Mouse (Mus musculus): ENCODE data around the gene Khsrp. TPM values are rescaled to one million over a fixed set of nuclear protein-coding genes. Genes with fewer than 3 reads are reported as not detected.

Gene Khsrp
- 20.2 and 25.5 TPM in 2 replicates for polyA plus RNA-seq (2012; rRNA removed)

DNA sequence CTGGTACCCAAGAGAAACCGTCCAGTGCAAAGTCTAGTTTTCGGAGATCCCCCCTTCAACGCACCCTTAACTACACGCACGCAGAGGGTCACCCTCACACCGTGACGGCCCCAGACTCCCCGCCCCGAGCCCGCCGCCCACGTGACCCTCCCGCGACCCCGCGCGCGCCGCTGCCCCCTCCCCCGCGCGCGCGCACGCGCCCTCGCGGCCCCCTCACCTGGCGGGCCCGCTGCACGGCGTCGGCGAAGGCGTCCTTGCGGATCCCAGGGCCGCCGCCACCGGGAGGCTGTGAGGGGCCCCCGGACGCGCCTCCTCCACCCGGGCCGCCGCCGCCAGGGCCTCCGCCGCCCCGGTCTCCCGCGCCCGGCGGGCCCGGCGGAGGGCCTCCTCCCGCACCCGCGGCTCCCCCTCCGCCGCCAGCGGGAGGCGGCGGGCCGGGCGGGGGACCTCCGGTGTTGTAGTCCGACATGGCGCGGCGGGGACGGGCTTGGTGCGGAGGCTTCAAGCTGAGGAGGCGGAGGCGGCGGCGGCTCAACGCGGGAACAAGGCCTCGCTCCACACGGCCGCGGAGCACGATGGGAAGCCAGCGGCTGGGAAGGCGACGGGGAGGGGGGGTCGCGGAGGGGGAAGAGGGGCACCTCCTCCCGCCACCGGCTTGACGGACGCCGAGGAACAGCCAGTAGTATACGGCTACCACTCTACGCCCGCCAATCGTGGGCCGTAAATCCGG, at the start of gene Khsrp:
Gene Khsrp (minus strand): TSS at position 592 of the 730 bp plus-strand sequence.

DNA sequence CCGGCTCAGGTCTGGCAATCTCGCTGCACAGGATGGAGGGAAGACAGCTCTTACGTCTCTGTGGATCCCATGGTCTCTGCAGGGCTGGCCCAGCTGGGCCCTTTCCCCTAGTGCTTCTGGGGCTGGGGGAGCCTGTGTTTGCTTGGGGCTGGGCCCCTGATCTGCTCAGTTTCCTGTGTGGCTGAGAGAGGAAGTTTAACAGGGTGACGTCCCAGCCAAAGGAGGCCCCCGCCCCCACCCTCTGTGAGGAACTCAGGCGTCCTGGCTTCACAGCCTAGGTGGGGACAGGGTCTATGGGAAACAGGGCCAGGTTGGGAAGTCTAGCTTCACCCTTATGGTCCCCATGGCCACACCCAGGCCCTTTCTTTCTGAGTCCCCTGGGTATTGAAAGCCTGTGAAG, 47.0 kb upstream of the Khsrp start, which contains the start of gene Dennd1c:
Gene Dennd1c (minus strand): TSS at position 179 of the 400 bp plus-strand sequence.

DNA sequence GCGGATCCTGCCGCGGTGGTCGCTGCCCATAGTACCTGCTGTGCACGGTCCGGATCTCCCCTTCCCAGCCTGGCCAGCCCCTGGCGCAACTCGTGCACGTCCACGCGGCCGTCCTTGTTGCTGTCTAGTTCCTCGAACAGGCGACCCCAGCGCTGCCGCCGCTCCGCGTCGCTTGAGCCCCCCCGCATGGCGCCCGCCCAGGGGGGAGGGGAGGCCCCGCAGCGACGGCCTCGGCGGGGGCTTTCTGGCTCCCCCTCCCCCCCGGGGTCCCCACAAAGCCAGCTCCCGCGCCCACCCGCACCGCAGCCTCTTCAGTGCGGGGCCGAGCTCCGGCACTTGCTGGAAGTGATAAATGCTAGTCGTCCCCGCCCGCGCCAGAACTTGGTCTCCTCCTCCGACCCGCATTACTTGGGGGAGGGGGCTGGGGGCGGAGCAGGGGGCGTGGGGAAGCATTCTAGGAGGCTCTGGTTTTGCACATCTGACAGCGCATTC, 28.2 kb upstream of the Khsrp start, which contains the start of gene Slc25a23:
Gene Slc25a23 (minus strand): TSS at position 378 of the 492 bp plus-strand sequence.

DNA sequence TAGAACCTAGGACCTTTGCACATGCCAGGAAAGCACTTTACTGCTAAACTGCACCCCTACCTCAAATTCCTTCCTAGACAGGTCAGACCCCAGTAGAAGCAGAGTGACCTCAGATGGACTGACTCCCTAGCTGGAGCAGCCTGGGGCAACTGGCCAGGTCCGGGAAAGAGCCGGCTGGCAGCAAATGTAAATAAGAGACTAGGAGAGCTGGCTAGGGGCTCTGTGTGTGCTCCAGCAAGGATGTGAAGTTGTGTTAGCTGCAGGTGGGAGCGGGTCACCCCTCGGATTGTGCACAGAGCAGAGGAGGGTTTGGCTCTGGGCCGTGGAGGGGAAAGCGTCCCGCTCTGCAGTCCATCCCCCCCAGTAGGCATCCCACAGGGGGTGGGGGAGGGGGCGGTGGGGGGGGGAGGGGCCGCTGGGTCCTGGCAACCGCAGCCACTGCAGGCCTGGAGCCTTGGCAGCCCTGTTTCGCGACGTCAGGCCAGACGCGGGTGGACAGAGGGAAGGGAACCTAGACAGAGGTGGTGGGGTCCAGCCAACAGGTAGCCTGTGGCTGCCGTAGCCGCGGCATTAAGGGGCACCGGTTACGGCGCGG, 27.7 kb upstream of the Khsrp start, which contains the start of gene Crb3:
Gene Crb3 (plus strand): TSS at position 215 of the 595 bp plus-strand sequence.

DNA sequence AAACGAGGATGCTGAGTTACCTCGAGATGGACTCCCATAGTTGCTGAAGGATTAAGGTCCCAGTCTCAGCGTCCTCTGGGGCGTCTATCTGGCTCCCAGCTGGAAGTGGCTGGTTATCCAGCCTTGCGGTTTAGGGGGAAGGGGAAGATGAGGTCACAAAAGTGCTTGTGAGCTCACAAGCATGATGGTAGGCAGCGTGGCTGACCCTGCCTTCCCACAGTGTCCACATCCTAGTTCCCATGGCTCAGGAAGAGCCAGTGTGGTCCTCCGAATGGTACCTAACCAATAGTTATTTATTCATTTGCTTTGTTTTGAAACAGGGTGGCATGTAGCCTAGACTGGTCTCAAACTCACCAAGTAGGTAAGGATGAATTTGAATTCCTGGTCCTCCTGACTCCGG, 10.2 kb upstream of the Khsrp start, which contains the start of gene Slc25a41:
Gene Slc25a41 (minus strand): TSS at position 101 of the 400 bp plus-strand sequence.

DNA sequence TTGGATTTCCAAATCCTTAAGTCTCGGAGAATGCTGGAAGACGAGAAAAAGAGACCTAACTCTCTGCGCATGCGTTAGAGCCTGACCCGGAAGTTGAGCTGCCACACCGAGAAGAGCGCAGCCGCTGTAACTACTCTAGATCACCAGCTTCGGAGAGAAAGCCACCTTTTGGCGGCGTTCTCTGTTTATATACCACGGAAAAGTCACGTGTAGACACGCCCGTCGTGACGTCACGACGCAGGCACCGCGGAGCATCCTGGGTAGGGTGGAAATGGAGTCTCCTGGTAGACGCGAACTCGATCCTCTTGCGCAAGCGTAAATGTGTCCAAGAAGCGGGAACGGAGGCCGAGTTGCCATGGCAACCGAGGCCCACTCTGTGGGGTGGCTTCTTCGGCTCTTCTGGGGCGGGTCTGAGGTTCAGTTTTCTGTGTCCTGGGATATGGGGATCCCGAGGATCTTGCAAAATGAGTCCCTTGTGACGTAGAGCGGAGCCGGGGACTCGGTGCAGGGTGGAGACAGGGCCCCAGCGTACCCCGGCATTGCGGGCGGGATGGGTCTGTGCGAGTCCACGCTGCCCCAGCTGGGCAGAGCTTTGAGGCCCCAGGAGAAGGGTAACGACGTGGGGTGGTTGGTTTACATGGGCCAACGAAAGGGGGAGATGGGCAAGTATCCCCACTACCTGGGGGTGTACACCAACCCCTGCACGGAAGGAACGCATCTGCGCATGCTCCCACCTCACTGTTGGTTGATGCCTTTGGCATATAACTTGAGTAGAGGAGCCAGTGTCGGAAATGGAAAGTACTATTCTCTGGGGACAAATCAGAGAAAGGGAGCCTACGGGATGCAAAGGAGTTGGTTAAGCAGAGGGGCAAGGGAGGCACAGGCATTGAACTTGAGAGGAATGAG, 19.8 kb downstream of the Khsrp start, which contains the start of the genes Gtf2f1 and Gm17949:
Gene Gtf2f1 (minus strand): TSS at position 53 of the 906 bp plus-strand sequence.
Gene Gm17949 (plus strand): TSS at position 234 of the 906 bp plus-strand sequence.

DNA sequence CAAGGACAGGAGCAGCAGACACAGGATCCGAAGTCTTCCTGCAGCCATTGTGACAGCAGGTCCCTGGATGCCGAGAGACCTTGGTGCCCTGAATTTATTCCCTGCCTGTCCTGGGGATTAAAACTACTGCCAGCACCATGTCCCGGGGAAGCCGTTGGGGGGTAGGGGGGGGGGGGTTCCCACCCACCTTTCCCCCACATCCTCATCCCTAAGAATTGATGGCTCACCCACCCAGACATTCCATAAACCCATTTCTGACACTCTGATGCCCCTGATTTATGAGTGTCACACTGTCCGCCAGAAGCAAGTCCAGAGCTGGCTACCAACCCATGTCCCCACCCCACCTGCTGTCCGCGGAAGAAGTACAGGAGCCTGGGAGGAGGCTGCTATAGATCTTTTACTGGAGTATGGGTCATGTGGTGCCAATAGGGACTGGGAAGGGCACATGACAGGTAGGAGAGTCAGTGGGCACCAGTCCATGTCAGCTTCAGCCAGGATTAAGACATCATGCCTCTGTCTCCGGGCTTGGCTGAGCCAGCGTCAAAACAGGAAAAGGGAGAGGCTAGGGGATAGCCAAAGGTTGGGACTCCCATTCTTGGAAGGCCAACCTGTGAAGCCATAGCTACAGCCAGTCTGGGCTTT, 31.2 kb downstream of the Khsrp start, which contains the start of gene Pspn:
Gene Pspn (minus strand): TSS at position 51 of the 642 bp plus-strand sequence.

DNA sequence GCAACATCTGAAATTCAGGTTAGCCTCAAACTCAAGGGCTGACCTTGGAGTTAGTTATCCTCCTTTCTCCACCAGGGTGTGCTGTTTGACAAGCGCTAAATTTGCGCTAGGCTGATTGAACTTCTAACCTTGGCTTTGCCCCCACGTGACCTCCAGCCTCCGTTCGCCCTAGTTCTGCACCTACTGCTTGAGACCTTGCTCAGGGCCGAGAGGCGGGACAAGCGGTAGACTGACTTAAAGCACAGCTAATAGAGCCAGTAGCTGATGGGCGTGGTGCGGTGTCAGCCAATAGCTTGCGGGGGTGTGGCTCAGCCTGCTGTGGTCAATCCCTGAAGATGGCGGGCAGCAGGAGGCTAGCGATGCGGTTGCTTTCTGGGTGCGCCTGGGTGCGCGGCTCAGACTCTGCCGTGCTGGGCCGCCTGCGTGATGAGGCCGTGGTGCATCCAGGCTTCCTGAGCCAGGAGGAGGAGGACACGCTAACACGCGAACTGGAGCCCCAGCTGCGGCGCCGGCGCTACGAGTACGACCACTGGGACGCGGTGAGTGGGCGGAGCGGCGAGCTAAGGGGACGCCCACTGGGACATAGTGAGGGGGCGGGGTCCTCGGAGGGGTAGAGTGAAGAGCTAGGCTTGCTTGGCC, 34.2 kb downstream of the Khsrp start, which contains the start of gene Alkbh7:
Gene Alkbh7 (plus strand): TSS at position 311 of the 639 bp plus-strand sequence.

DNA sequence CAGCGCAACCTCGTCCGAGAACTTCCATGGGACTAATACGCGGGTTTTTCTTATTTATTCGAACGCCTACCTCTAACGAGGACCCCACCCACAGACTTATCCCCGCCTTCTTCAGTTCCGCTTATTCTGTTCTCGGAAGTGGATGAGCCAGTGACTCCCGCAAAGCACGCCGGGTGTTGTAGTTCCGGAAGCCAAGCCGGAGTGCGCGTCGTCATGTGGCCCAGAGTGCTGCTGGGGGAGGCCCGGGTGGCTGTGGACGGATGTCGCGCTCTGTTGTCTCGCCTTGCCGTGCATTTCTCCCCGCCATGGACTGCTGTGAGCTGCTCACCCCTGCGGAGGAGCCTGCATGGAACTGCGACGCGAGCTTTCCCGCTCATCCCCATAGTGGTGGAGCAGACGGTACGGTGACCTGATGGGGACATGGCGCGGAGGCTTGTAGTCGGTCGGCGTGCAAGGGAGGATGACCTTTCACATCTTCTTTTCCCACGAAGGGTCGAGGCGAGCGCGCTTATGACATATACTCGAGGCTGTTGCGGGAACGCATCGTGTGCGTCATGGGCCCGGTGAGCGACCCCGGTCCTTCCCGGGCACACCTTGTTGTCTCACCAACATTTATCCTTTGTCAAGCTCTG, 41.1 kb downstream of the Khsrp start, which contains the start of gene Clpp:
Gene Clpp (plus strand): TSS at position 191 of the 632 bp plus-strand sequence.

DNA sequence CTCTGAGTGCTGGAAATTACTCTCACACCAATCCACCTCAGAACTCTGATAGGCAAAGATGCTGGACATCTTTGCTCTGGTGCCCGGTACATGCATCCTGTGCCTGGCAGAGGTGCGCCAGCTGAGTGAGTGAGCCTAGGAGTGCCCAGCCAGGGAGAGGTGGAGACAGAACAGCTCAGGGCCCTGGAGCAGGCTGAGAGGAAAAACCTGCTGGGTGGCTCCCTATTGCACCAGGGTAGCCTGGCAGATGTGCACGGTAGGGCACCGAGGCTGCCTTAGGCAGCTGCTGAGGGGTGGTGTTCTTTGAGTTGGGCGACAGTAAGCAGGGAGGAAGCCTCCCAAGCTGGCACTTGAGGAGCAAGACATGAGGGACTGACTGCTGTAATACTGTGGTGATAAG, 49.3 kb downstream of the Khsrp start, which contains the start of gene Acer1:
Gene Acer1 (minus strand): TSS at position 114 of the 400 bp plus-strand sequence.

Other genes starting within 250 kb of the Khsrp start
- gene Rfx2, start 200.5 kb downstream of the Khsrp start, polyA plus RNA-seq (2012; rRNA removed): 4.3 and 5.1 TPM in 2 replicates
- gene Acsbg2, start 157.1 kb downstream of the Khsrp start, polyA plus RNA-seq (2012; rRNA removed): not detected in 2 replicates
- 0.02 and 0.04 TPM in 2 replicates for gene 1700061G19Rik, start 156.0 kb downstream of the Khsrp start, polyA plus RNA-seq (2012; rRNA removed)
- 8.8 and 11.0 TPM in 2 replicates for gene Mllt1, start 96.1 kb downstream of the Khsrp start, polyA plus RNA-seq (2012; rRNA removed)
- not detected in 2 replicates for gene Acer1, start 49.4 kb downstream of the Khsrp start, polyA plus RNA-seq (2012; rRNA removed)
- 62.4 and 68.4 TPM in 2 replicates for gene Clpp, start 41.2 kb downstream of the Khsrp start, polyA plus RNA-seq (2012; rRNA removed)
- 12.0 and 13.6 TPM in 2 replicates for gene Alkbh7, start 34.2 kb downstream of the Khsrp start, polyA plus RNA-seq (2012; rRNA removed)
- gene Pspn, start 31.5 kb downstream of the Khsrp start, polyA plus RNA-seq (2012; rRNA removed): not detected in 2 replicates
- gene Gtf2f1, start 20.2 kb downstream of the Khsrp start, polyA plus RNA-seq (2012; rRNA removed): 33.5 and 35.4 TPM in 2 replicates
- not detected in 2 replicates for gene Gm17949, start 20.1 kb downstream of the Khsrp start, polyA plus RNA-seq (2012; rRNA removed)
- not detected in 2 replicates for gene Slc25a41, start 10.1 kb upstream of the Khsrp start, polyA plus RNA-seq (2012; rRNA removed)
- 25.8 and 30.4 TPM in 2 replicates for gene Crb3, start 27.6 kb upstream of the Khsrp start, polyA plus RNA-seq (2012; rRNA removed)
- 22.2 and 24.0 TPM in 2 replicates for gene Slc25a23, start 28.3 kb upstream of the Khsrp start, polyA plus RNA-seq (2012; rRNA removed)
- gene Dennd1c, start 47.0 kb upstream of the Khsrp start, polyA plus RNA-seq (2012; rRNA removed): 4.7 and 6.4 TPM in 2 replicates
- gene Tubb4a, start 56.3 kb upstream of the Khsrp start, polyA plus RNA-seq (2012; rRNA removed): 0.28 and 0.30 TPM in 2 replicates
- gene Tnfsf9, start 73.8 kb upstream of the Khsrp start, polyA plus RNA-seq (2012; rRNA removed): 0.66 and 0.81 TPM in 2 replicates
- gene Cd70, start 118.3 kb upstream of the Khsrp start, polyA plus RNA-seq (2012; rRNA removed): not detected in 2 replicates
- 2.1 and 2.3 TPM in 2 replicates for gene Tnfsf14, start 162.7 kb upstream of the Khsrp start, polyA plus RNA-seq (2012; rRNA removed)
- 1,862 and 2,152 TPM in 2 replicates for gene C3, start 196.6 kb upstream of the Khsrp start, polyA plus RNA-seq (2012; rRNA removed)
- gene Gpr108, start 216.9 kb upstream of the Khsrp start, polyA plus RNA-seq (2012; rRNA removed): 7.3 and 8.5 TPM in 2 replicates
- 10.3 and 12.0 TPM in 2 replicates for gene Trip10, start 217.9 kb upstream of the Khsrp start, polyA plus RNA-seq (2012; rRNA removed)
- gene Vav1, start 247.6 kb upstream of the Khsrp start, polyA plus RNA-seq (2012; rRNA removed): 10.6 and 12.6 TPM in 2 replicates